Mouse (Mus musculus) stomach, postnatal 0 days (tissue): ENCODE data around the gene 6030468B19Rik. TPM values are rescaled to one million over a fixed set of nuclear protein-coding genes. Genes with fewer than 3 reads are reported as not detected.

Source experiments
- ATAC-seq: fragments of 200-750 bp; cut with Nextera tagmentation; 2 replicates; pipeline ENCODE4 v1.8.0; 2017; ENCODE audit not compliant: low FRiP score, low TSS enrichment
- DNase-seq: peaks from one replicate; pipeline ENCODE4 v3.0.0-alpha.2; 2016; ENCODE audit warnings: low spot score
- H3K27ac ChIP-seq: fragments of 300-500 bp; sonication (generic); replicated peaks from 2 replicates; pipeline ENCODE4 v1.5.1; 2014; ENCODE audit warnings: mild to moderate bottlenecking, control low read depth
- H3K27me3 ChIP-seq: fragments of 300-500 bp; sonication (generic); 2 replicates; pipeline ENCODE4 v1.6.1; 2014; ENCODE audit warnings: low read length; ENCODE audit not compliant: control insufficient read depth, insufficient read depth
- H3K36me3 ChIP-seq: fragments of 300-500 bp; sonication (generic); 2 replicates; pipeline ENCODE4 v1.6.1; 2014; ENCODE audit warnings: low read length, mixed read lengths; ENCODE audit not compliant: control insufficient read depth, insufficient read depth
- H3K4me1 ChIP-seq: fragments of 300-500 bp; sonication (generic); replicated peaks from 2 replicates; pipeline ENCODE4 v1.6.1; 2014; ENCODE audit warnings: antibody characterized with exemption; ENCODE audit not compliant: control insufficient read depth, insufficient read depth
- H3K4me2 ChIP-seq: fragments of 300-500 bp; sonication (generic); replicated peaks from 2 replicates; pipeline ENCODE4 v1.6.1; 2014; ENCODE audit warnings: low read depth, mild to moderate bottlenecking, control low read depth, moderate library complexity
- H3K4me3 ChIP-seq: fragments of 300-500 bp; sonication (generic); 2 replicates; pipeline ENCODE4 v1.5.1; 2014; ENCODE audit warnings: low read depth, low read length, control low read depth
- H3K9ac ChIP-seq: fragments of 300-500 bp; sonication (generic); 2 replicates; pipeline ENCODE4 v1.6.1; 2014; ENCODE audit warnings: mild to moderate bottlenecking, low read length, control low read depth, mixed read lengths
- H3K9me3 ChIP-seq: fragments of 300-500 bp; sonication (generic); 2 replicates; pipeline ENCODE4 v1.6.1; 2016; ENCODE audit warnings: low read length; ENCODE audit not compliant: control insufficient read depth
- CTCF ChIP-seq: IDR thresholded peaks from 2 replicates; pipeline ENCODE4 v1.5.1; 2016; ENCODE audit warnings: antibody characterized with exemption, low read depth, mild to moderate bottlenecking, moderate library complexity
- EP300 ChIP-seq: optimal IDR thresholded peaks from 2 replicates; pipeline ENCODE3; 2016; ENCODE audit warnings: antibody characterized with exemption
- WGBS: fragments of 180-500 bp; shearing (Covaris S2); extraction: QIAGEN DNeasy Blood & Tissue Kit; methylation state at CpG from one replicate; pipeline ENCODE4 v1.1.7; 2014; 5-methylcytosine and 5-hydroxymethylcytosine counted together
- polyA plus RNA-seq: library from polyadenylated mRNA; unstranded; fragments of >200 nt; fragmentation: Nextera tagmentation; extraction: Ambion mirVana; gene quantifications from 2 replicates; pipeline ENCODE4 v1.2.1, GENCODE M21; 2015

Gene 6030468B19Rik
- polyA plus RNA-seq, 1 experiment from 2014 or later: not detected

DNA sequence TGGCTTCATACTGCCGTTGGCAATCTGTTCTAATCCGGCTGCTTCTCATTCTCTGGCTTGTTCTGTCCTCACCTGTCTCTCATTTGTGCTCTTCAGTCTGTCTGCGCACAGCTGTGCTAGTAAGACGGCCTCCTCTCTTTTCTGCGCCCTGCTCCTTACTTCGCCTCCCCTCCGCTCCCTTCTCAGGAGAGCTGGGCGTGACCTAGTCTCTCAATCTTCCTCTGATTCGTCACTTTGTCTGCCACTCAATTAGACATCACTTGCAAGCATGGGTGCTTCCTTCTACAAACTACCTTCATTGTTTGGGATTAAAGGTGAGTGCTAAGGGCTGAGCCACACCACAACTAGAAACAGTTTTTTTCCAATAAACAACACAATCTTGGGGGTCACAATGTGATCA is 56.8 kb downstream of the 6030468B19Rik start:
- Histone ChIP-seq H3K4me2 (no peak overlapping the region), H3K27ac (no peak overlapping the region), H3K9me3 (no peaks in the 10 kb centered on the region), H3K4me1 (peaks cover 3% of the 10 kb centered on the region; the same call in 1 of the 2 replicates), H3K4me3 (no peak overlapping the region), H3K9ac (no peak overlapping the region), H3K36me3 (no peaks in the 10 kb centered on the region; the same call in 1 of the 2 replicates), H3K27me3 (no peaks in the 10 kb centered on the region)
- ATAC-seq (no peak), DNase-seq (no peak)
- TF ChIP-seq EP300 (no peak), CTCF (no peak)
- 93% methylated on average over 9 of the region's 9 CpGs for WGBS

DNA sequence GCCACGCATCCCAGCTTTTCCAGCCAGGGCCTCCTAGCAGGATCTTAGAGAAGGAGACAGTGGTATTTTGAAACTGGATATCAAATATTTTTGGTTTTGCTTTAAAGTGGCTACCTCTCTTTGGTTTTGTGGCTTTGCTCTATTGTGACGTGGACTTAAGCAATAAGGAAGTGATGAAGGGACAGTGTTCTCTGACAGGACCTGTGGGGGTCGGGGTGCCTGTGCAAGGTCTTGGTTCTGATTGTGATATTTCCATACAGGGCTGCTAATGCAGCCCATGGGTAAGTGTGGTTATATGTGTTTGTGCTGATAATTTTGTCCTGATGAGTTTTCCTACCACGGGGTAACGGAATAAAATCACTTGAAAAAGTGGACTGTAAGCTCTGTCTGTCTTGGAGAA is 57.9 kb downstream of the 6030468B19Rik start:
- Histone ChIP-seq H3K4me1 (peaks cover 1% of the 10 kb centered on the region; the same call in 1 of the 2 replicates), H3K4me3 (no peak overlapping the region), H3K27me3 (no peaks in the 10 kb centered on the region), H3K9me3 (no peaks in the 10 kb centered on the region), H3K9ac (no peak overlapping the region), H3K27ac (no peak overlapping the region), H3K4me2 (no peak overlapping the region), H3K36me3 (no peaks in the 10 kb centered on the region; the same call in 1 of the 2 replicates)
- no peak for ATAC-seq
- TF ChIP-seq EP300 (no peak), CTCF (no peak)
- WGBS: 98% methylated on average over 5 of the region's 5 CpGs
- DNase-seq: no peak

DNA sequence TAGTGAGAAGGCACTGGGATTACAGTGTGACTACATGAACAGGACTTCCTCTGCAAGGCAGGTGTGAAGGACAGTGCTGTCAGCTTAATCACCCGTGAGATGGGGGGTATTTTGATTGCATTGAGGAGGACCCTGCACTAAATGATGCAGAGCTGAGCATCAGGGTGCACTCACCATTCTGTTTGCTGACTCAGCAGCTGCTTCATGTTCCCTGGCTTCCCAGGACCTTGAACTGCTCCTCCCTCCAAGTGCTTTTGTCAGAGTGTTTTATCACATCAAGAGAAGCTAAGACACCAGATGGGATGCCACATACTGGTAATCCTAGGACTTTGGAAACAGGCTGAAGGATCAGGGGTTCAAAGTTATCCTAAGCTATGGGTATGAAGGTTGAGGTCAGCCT is 58.5 kb downstream of the 6030468B19Rik start:
- TF ChIP-seq CTCF (no peak), EP300 (no peak)
- Histone ChIP-seq H3K36me3 (no peaks in the 10 kb centered on the region; the same call in 1 of the 2 replicates), H3K4me3 (no peak overlapping the region)

More for the DNA sequence above, 58.5 kb downstream of the 6030468B19Rik start:
- H3K27me3 ChIP-seq: peaks cover under 1% of the 10 kb centered on the region; the same call in 1 of the 2 replicates
- no peak for DNase-seq
- H3K4me2 ChIP-seq: no peak overlapping the region
- no peak overlapping the region for H3K9ac ChIP-seq
- no peak for ATAC-seq
- no peak overlapping the region for H3K27ac ChIP-seq
- 92% methylated on average over 1 of the region's 1 CpGs for WGBS
- H3K9me3 ChIP-seq: no peaks in the 10 kb centered on the region
- H3K4me1 ChIP-seq: no peaks in the 10 kb centered on the region

Other genes with a start within 250 kb of the 6030468B19Rik start
- gene Tnrc6c, start 143.4 kb upstream of the 6030468B19Rik start, polyA plus RNA-seq: 6.0 and 6.1 TPM in 2 replicates
- gene Tmc8, start 15.6 kb upstream of the 6030468B19Rik start, polyA plus RNA-seq: 8.9 and 10.0 TPM in 2 replicates
- 21.0 and 24.1 TPM in 2 replicates for gene Tmc6, start 15.5 kb upstream of the 6030468B19Rik start, polyA plus RNA-seq
- 0.18 and 0.24 TPM in 2 replicates for gene Gm20708, start 12.0 kb downstream of the 6030468B19Rik start, polyA plus RNA-seq
- gene Syngr2, start 12.0 kb downstream of the 6030468B19Rik start, polyA plus RNA-seq: 165 and 183 TPM in 2 replicates
- 5.7 and 7.7 TPM in 2 replicates for gene Afmid, start 28.3 kb downstream of the 6030468B19Rik start, polyA plus RNA-seq
- gene Tk1, start 28.4 kb downstream of the 6030468B19Rik start, polyA plus RNA-seq: 47.1 and 58.0 TPM in 2 replicates
- gene Birc5, start 51.6 kb downstream of the 6030468B19Rik start, polyA plus RNA-seq: 67.0 and 91.7 TPM in 2 replicates
- not detected in 2 replicates for gene Tmem235, start 63.1 kb downstream of the 6030468B19Rik start, polyA plus RNA-seq
- 5.7 and 6.5 TPM in 2 replicates for gene Tha1, start 75.8 kb downstream of the 6030468B19Rik start, polyA plus RNA-seq
- gene Socs3, start 172.4 kb downstream of the 6030468B19Rik start, polyA plus RNA-seq: 13.5 and 15.7 TPM in 2 replicates
- gene Pgs1, start 188.6 kb downstream of the 6030468B19Rik start, polyA plus RNA-seq: 28.7 and 29.4 TPM in 2 replicates